Mouse (Mus musculus): ENCODE results near the gene Ccdc158. TPM values are rescaled to one million over a fixed set of nuclear protein-coding genes. Genes with fewer than 3 reads are reported as not detected.

Gene Ccdc158
- polyA plus RNA-seq, 1 experiment from 2014 or later, result 2.1 TPM

DNA sequence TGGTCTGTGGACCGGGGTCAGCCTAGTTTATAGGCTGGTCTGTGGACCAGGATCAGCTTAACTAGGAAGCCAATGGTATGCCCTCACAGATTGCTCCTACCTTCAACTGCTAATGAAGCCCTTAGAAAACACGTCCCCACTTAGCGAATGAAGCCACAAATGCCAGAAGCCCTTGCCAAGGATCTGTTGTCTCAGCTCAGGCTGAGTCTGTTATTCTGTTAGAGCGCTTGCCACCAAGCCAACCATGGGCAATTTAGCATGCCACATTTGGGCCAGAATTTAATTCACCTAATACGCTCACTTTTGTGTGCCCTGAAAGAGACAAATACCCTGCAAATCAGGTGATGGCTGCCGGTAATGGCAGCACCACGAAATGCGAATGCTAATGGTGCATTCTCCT is 28.6 kb upstream of the Ccdc158 start:
- ATAC-seq (ENCODE audit: borderline replicate concordance, extremely low read depth, low FRiP score, low TSS enrichment), result no peak
- 84% methylated on average over 8 of the region's 8 CpGs for WGBS
- Histone ChIP-seq H3K36me3 (no peaks in the 10 kb centered on the region), H3K4me1 (peaks cover 13% of the 10 kb centered on the region), H3K4me3 (no peak overlapping the region), H3K27ac (no peak overlapping the region), H3K9ac (no peak overlapping the region), H3K27me3 (no peaks in the 10 kb centered on the region), H3K9me3 (no peaks in the 10 kb centered on the region), H3K4me2 (no peak overlapping the region)

DNA sequence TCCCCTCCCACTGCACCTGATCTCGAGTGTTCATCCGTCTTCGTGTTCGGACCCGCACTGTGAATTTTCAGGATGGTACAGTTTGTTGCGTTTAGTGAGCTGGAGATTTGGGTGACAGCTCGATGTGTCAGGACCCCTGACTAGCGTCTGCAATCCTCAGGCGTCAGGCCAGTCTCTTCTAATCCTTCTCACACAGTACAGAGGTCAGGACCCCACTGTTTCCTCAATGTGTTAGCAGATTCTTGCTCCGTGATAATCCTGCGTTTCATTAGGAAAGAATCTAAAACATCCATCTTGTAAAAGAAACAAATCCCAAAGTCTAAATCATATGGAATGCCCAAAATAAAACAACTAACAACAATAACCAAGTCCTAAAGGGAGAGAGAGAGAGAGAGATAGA is 26.7 kb upstream of the Ccdc158 start:
- Histone ChIP-seq H3K9ac (no peak overlapping the region), H3K27me3 (no peaks in the 10 kb centered on the region), H3K4me2 (no peak overlapping the region), H3K4me1 (peaks cover 15% of the 10 kb centered on the region), H3K27ac (no peak overlapping the region), H3K4me3 (no peak overlapping the region), H3K36me3 (no peaks in the 10 kb centered on the region), H3K9me3 (no peaks in the 10 kb centered on the region)
- ATAC-seq (ENCODE audit: borderline replicate concordance, extremely low read depth, low FRiP score, low TSS enrichment), result 0 out of 2 replicates have a peak, but pooled peaks have one; percentile 48
- 34% methylated on average over 11 of the region's 11 CpGs for WGBS

DNA sequence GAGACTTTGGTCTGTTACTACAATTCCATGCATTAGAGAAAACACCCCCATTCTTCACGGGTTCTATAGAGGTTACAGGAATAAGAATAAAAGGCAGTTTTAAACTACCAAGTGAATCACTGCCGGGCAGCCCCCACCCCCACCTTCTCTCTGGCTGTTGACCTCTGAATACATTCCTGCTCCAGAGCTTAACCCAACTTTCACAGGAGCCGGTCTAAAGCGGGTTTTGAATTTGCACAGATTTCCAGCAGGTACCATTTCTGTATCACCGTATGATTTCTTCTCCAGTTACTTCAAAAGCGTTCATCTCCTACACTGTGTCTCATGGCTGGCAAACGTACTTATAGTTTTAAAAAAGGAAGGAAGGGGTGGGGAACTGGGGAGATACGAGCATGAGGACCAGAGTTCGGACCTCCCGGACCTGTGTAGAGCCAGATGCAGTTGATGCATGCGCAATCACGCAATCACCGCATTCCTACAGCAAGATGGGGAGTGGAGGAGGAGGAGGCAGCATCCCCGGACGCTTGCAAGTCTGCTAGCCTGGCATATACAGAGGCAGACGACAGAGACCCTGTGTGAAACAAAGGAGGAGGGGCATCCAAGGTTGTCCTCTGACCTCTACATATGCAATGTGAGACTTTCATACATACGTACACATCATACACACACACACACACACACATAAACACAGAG is 23.9 kb upstream of the Ccdc158 start:
- H3K36me3 ChIP-seq, result no peaks in the 10 kb centered on the region
- H3K27me3 ChIP-seq, result no peaks in the 10 kb centered on the region
- H3K9me3 ChIP-seq, result no peaks in the 10 kb centered on the region
- H3K27ac ChIP-seq, result no peak overlapping the region
- peak overlapping the region; percentile 38 for H3K4me2 ChIP-seq
- H3K4me3 ChIP-seq, result no peak overlapping the region
- peaks cover 25% of the 10 kb centered on the region for H3K4me1 ChIP-seq
- no peak for ATAC-seq (ENCODE audit: borderline replicate concordance, extremely low read depth, low FRiP score, low TSS enrichment)
- 25% methylated on average over 17 of the region's 17 CpGs for WGBS
- no peak overlapping the region for H3K9ac ChIP-seq

GRCm38 (mm10) chr5:92698131-92698836 is 23.2 kb upstream of the Ccdc158 start:
- Histone ChIP-seq H3K4me1 (peaks cover 31% of the 10 kb centered on the region), H3K4me2 (peak overlapping the region; percentile 38), H3K36me3 (no peaks in the 10 kb centered on the region), H3K4me3 (peak overlapping the region; percentile 1; the same call in 1 of the 2 replicates), H3K27ac (no peak overlapping the region), H3K9ac (no peak overlapping the region), H3K27me3 (no peaks in the 10 kb centered on the region), H3K9me3 (no peaks in the 10 kb centered on the region)
- no peak for ATAC-seq (ENCODE audit: borderline replicate concordance, extremely low read depth, low FRiP score, low TSS enrichment)
- 4% methylated on average over 15 of the region's 15 CpGs for WGBS

DNA sequence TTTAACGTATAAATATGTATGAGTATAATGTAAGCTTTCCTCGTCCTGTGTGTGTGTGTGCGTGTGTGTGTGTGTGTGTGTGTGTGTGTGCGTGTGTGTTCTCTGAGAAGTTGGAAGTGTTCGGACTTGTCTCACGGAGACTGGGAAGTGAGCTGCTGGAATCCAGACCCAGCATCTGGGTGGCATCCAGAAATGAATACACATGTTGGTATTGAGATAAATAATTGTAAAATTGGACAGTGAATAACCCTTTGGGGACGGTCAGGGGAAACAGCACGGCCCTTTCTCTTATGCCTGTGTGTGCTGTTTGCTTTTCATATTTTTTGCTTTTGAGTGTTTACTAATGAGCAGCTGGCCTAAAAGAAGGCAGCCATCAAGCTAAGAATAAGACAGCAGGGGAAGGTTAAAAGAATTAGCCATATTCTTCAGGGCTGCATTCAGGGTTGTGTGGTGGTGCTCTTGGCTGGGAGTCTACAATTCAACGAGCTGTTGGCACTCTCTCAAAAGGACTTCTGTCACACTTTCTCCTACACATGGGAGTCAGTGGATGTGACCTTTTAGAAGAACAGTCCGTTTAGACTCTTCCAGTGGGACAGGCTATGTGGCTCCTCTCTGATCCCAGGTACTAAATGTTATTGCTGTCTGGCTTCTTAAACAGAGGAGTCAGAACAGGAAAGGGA is 19.4 kb upstream of the Ccdc158 start:
- peak overlapping the region; percentile 71 for H3K27ac ChIP-seq
- no peak overlapping the region for H3K4me3 ChIP-seq
- peak; percentile 50; the same call in 1 of the 2 replicates for ATAC-seq (ENCODE audit: borderline replicate concordance, extremely low read depth, low FRiP score, low TSS enrichment)
- H3K27me3 ChIP-seq, result no peaks in the 10 kb centered on the region
- WGBS, result 42% methylated on average over 10 of the region's 10 CpGs
- H3K9me3 ChIP-seq, result no peaks in the 10 kb centered on the region
- H3K4me1 ChIP-seq, result peaks cover 35% of the 10 kb centered on the region
- H3K9ac ChIP-seq, result no peak overlapping the region
- no peak overlapping the region for H3K4me2 ChIP-seq
- no peaks in the 10 kb centered on the region for H3K36me3 ChIP-seq

GRCm38 (mm10) chr5:92693744-92694143 is 18.7 kb upstream of the Ccdc158 start:
- Histone ChIP-seq H3K9me3 (no peaks in the 10 kb centered on the region), H3K9ac (no peak overlapping the region), H3K4me1 (peaks cover 28% of the 10 kb centered on the region), H3K27ac (peak overlapping the region; percentile 71), H3K4me2 (no peak overlapping the region), H3K4me3 (no peak overlapping the region), H3K27me3 (no peaks in the 10 kb centered on the region), H3K36me3 (no peaks in the 10 kb centered on the region)
- 82% methylated on average over 3 of the region's 3 CpGs for WGBS
- ATAC-seq (ENCODE audit: borderline replicate concordance, extremely low read depth, low FRiP score, low TSS enrichment), result no peak

GRCm38 (mm10) chr5:92692206-92693007 is 17.3 kb upstream of the Ccdc158 start:
- peaks cover 21% of the 10 kb centered on the region for H3K4me1 ChIP-seq

GRCm38 (mm10) chr5:92688569-92688968 is 13.5 kb upstream of the Ccdc158 start:
- no peaks in the 10 kb centered on the region for H3K27me3 ChIP-seq
- 93% methylated on average over 9 of the region's 9 CpGs for WGBS
- ATAC-seq (ENCODE audit: borderline replicate concordance, extremely low read depth, low FRiP score, low TSS enrichment), result no peak

More at GRCm38 (mm10) chr5:92692206-92693007, 17.3 kb upstream of the Ccdc158 start:
- no peaks in the 10 kb centered on the region for H3K9me3 ChIP-seq
- no peak overlapping the region for H3K4me3 ChIP-seq
- no peak overlapping the region for H3K9ac ChIP-seq
- peak overlapping the region; percentile 76 for H3K27ac ChIP-seq
- no peaks in the 10 kb centered on the region for H3K36me3 ChIP-seq
- ATAC-seq (ENCODE audit: borderline replicate concordance, extremely low read depth, low FRiP score, low TSS enrichment), result peak; percentile 77
- no peaks in the 10 kb centered on the region for H3K27me3 ChIP-seq
- H3K4me2 ChIP-seq, result peak overlapping the region; percentile 19; the same call in 1 of the 2 replicates
- WGBS, result 28% methylated on average over 16 of the region's 16 CpGs

DNA sequence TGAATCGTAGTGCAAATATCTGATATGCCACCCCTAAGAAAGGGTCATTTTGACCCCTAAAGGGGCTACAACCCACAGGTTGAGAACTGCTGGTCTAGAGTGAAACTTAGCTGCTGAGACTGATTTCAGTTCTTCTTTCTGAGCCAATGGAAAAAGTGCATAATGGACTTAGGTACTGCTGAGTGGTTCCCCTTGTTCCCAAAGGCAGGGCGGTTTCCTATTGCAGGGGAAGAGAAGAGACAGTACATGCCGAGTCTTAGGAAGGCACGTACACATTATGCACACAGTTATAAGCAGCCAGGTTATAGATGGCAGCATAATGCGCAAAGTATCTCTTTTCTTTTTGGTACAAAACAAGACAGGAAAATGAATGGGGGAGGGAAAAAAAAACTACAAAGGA is 13.1 kb upstream of the Ccdc158 start:
- Histone ChIP-seq H3K27me3 (no peaks in the 10 kb centered on the region), H3K4me3 (no peak overlapping the region), H3K4me1 (0 out of 2 replicates have a peak, but pooled peaks cover 6% of the 10 kb centered on the region), H3K4me2 (no peak overlapping the region), H3K36me3 (no peaks in the 10 kb centered on the region), H3K9me3 (no peaks in the 10 kb centered on the region), H3K27ac (no peak overlapping the region), H3K9ac (no peak overlapping the region)
- no peak for ATAC-seq (ENCODE audit: borderline replicate concordance, extremely low read depth, low FRiP score, low TSS enrichment)
- WGBS, result 88% methylated on average over 5 of the region's 5 CpGs

More at GRCm38 (mm10) chr5:92688569-92688968, 13.5 kb upstream of the Ccdc158 start:
- H3K9ac ChIP-seq, result no peak overlapping the region
- H3K9me3 ChIP-seq, result no peaks in the 10 kb centered on the region
- H3K4me2 ChIP-seq, result no peak overlapping the region
- no peaks in the 10 kb centered on the region for H3K36me3 ChIP-seq
- 0 out of 2 replicates have a peak, but pooled peaks cover 10% of the 10 kb centered on the region for H3K4me1 ChIP-seq
- no peak overlapping the region for H3K4me3 ChIP-seq
- no peak overlapping the region for H3K27ac ChIP-seq

GRCm38 (mm10) chr5:92684715-92685460 is 9.8 kb upstream of the Ccdc158 start:
- no peak overlapping the region for H3K4me2 ChIP-seq
- WGBS, result 88% methylated on average over 16 of the region's 16 CpGs
- no peak for ATAC-seq (ENCODE audit: borderline replicate concordance, extremely low read depth, low FRiP score, low TSS enrichment)
- no peaks in the 10 kb centered on the region; the same call in 1 of the 2 replicates for H3K27me3 ChIP-seq
- H3K9me3 ChIP-seq, result no peaks in the 10 kb centered on the region
- H3K4me3 ChIP-seq, result no peak overlapping the region
- peaks cover 11% of the 10 kb centered on the region for H3K4me1 ChIP-seq
- no peak overlapping the region for H3K27ac ChIP-seq
- no peaks in the 10 kb centered on the region for H3K36me3 ChIP-seq
- H3K9ac ChIP-seq, result no peak overlapping the region

Data from lung, embryonic 15.5 days (tissue).